Mouse (Mus musculus) E14TG2a.4 (cell line): Measurements from ENCODE around the gene Mipep.

Experiments used
- CTCF ChIP-seq: conservative IDR thresholded peaks from 2 replicates; pipeline ENCODE4 v1.5.1; 2014; ENCODE audit warnings: low read length
- NANOG ChIP-seq: IDR thresholded peaks from 2 replicates; pipeline ENCODE4 v1.6.1; 2014; ENCODE audit warnings: borderline replicate concordance, low read length, mixed read lengths
- POU5F1 ChIP-seq: IDR thresholded peaks from 2 replicates; pipeline ENCODE4 v1.6.1; 2014; ENCODE audit warnings: low read length, borderline replicate concordance

- no peak for TF ChIP-seq CTCF
- no peak for TF ChIP-seq POU5F1
- peak; percentile 32; the same call in 1 of the 2 replicates for TF ChIP-seq NANOG
Measured at GRCm38 (mm10) chr14:60926011-60926410, 141.6 kb downstream of the Mipep start.
